8 mouse cellular contexts compared by ENCODE assay signal in genomic region chr10:34127392-34128378, GRCm38 (mm10). TPM values are rescaled to one million over a fixed set of nuclear protein-coding genes. Genes with fewer than 3 reads are reported as not detected.
DNase-seq lines count a peak whose midpoint lies in the region; ATAC-seq lines count a peak whose summit lies in the region.

Gene Calhm6 (minus strand): TSS chr10:34127984.

- H3K36me3 ChIP-seq in forebrain, embryonic 16.5 days (ENCODE audit: control insufficient read depth, insufficient read depth): no peaks in the 10 kb centered on the region
- H3K36me3 ChIP-seq in hindbrain, embryonic 13.5 days: no peaks in the 10 kb centered on the region

- peak within 1 kb of the TSS; percentile 56 for H3K4me3 ChIP-seq in forebrain, embryonic 16.5 days (replicated peaks; ENCODE audit: low read length)
- peak within 1 kb of the TSS; percentile 56 for H3K4me3 ChIP-seq in hindbrain, embryonic 13.5 days

- ATAC-seq in forebrain, embryonic 16.5 days: peak; percentile 85
- peak; percentile 88 for ATAC-seq in hindbrain, embryonic 13.5 days (ENCODE audit: low FRiP score)

- no peak within 1 kb of the TSS for H3K27ac ChIP-seq in forebrain, embryonic 16.5 days (ENCODE audit: low read length)
- no peak within 1 kb of the TSS for H3K27ac ChIP-seq in hindbrain, embryonic 13.5 days

- H3K9ac ChIP-seq in forebrain, embryonic 16.5 days (replicated peaks; ENCODE audit: low read depth, low read length): peak within 1 kb of the TSS; percentile 59
- H3K9ac ChIP-seq in hindbrain, embryonic 13.5 days: peak within 1 kb of the TSS; percentile 77

- DNase-seq in CD4-positive helper T cell, adult 2 months (ENCODE audit: low read depth, low spot score): peak; percentile 59
- DNase-seq in adrenal gland, postnatal 10 days: peak; percentile 71
- DNase-seq in layer of hippocampus, postnatal 36 days: peak; percentile 32 to 38
- peak; percentile 28 for DNase-seq in lung, postnatal 14 days
- peak; percentile 48 for DNase-seq in ovary, postnatal 36 days (ENCODE audit: low spot score)
- peak; percentile 61 for DNase-seq in thymus, postnatal 14 days

- 0 out of 2 replicates have a peak, but pooled peaks cover 2% of the 10 kb centered on the region for H3K4me1 ChIP-seq in forebrain, embryonic 16.5 days (replicated peaks; ENCODE audit: control insufficient read depth, insufficient read depth, low read length)
- H3K4me1 ChIP-seq in hindbrain, embryonic 13.5 days (replicated peaks): peaks cover 8% of the 10 kb centered on the region; the same call in 1 of the 2 replicates

- H3K4me2 ChIP-seq in forebrain, embryonic 16.5 days (ENCODE audit: low read length): peak within 1 kb of the TSS; percentile 61
- H3K4me2 ChIP-seq in hindbrain, embryonic 13.5 days: peak within 1 kb of the TSS; percentile 77

- no peaks in the 10 kb centered on the region for H3K9me3 ChIP-seq in forebrain, embryonic 16.5 days (ENCODE audit: control insufficient read depth, low read length)
- H3K9me3 ChIP-seq in hindbrain, embryonic 13.5 days: no peaks in the 10 kb centered on the region

- WGBS in forebrain, embryonic 16.5 days: 16% methylated on average over 44 of the region's 44 CpGs
- 19% methylated on average over 44 of the region's 44 CpGs for WGBS in hindbrain, embryonic 13.5 days

- H3K27me3 ChIP-seq in forebrain, embryonic 16.5 days (replicated peaks; ENCODE audit: control insufficient read depth, insufficient read depth, low read length): no peaks in the 10 kb centered on the region
- 0 out of 2 replicates have a peak, but pooled peaks cover 2% of the 10 kb centered on the region for H3K27me3 ChIP-seq in hindbrain, embryonic 13.5 days

RNA-seq across cellular contexts. Expression of gene Calhm6, which starts in this region (rescaled TPM):
- 1 to 10 TPM; 1.4 to 2.5 TPM for total RNA-seq in adrenal gland, postnatal 10 days (2021)
- 0.19 and 0.22 TPM in 2 replicates for polyA plus RNA-seq in forebrain, embryonic 16.5 days (2015; fragmentation: Nextera tagmentation; extraction: Ambion mirVana)
- 0.16 and 0.78 TPM in 2 replicates for polyA plus RNA-seq in hindbrain, embryonic 13.5 days (2015; fragmentation: Nextera tagmentation; extraction: Ambion mirVana)
- not detected for total RNA-seq in layer of hippocampus, postnatal 36 days (2021)

Comparison
In these comparisons a context has a peak if more than half of its experiments do, and no peak if none do; other contexts are left out.
1. Peak in ATAC-seq, H3K4me3 ChIP-seq, H3K9ac ChIP-seq and H3K4me2 ChIP-seq in forebrain, embryonic 16.5 days; RNA of the gene not detected or under 1 TPM.
2. Peak in ATAC-seq, H3K4me3 ChIP-seq, H3K9ac ChIP-seq and H3K4me2 ChIP-seq in hindbrain, embryonic 13.5 days; RNA of the gene not detected or under 1 TPM.
3. Peak in DNase-seq in layer of hippocampus, postnatal 36 days; RNA of the gene not detected or under 1 TPM.